Mouse (Mus musculus) embryo, embryonic 11 days (tissue): ENCODE results near the gene Smarca5.

ENCODE experiments used
- DNase-seq: peaks from one replicate; pipeline ENCODE4 v3.0.0-alpha.2; 2015

Gene Smarca5

DNA sequence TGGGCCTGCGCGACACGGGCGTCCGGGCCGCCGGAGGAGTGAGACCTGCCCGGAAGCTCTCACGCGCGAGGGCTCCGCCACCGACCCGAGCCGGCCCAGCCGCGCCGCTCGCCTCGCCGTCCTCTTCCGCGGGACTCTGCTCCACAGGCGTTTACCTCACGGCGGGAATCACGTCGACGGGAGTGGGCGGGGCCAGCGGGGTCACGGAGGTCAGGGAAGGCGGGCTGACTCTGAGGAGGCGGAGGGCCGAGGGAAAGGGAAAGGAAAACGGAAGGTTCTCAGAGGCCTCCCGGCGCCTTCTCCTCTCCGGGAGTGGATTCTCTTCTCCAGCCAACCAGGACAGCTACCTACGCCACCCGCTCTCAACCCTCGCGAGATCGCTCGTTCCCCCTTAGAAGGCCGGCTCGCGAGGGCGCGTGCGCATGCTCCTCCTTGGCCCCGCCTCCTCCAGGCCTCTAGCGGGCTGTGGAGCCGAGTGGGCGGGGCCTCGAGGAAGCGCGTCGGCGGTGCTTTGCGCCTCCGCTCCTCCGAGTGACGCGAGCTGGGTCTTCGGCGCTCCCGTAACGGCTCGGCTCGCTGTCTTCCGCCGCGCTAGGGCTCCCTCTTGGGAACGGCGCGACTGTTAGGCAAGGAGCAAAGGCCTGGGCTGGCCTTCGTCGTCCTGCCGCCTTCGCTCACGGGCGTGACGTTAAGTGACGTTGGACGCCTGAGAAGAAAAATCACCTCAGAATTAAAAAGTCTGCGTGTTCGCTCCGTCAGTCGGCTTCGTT is at the start of gene Smarca5:
Smarca5 (minus strand) TSS at position 343 of the 770 bp plus-strand sequence.
- peak; percentile 95 for DNase-seq

DNA sequence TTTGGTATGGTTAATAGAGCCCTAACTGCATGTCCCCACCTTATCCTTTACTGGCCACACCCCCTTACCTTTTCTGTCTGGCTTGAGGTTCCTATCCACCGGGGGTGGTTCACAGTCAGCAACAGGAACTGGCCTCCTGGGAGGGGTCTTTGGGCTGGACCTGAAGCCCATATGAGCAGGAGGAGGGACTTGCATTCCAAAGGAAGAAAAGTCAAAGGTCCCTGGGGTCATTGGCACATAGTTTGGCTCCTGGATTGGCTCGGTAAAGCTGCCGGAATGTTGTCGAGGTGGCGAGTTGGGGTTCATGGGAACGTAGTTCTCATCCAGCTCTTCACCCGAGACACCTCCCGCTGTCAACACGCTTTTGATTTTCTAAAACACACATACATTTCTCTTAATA is 45.3 kb upstream of the Smarca5 start:
- no peak for DNase-seq

DNA sequence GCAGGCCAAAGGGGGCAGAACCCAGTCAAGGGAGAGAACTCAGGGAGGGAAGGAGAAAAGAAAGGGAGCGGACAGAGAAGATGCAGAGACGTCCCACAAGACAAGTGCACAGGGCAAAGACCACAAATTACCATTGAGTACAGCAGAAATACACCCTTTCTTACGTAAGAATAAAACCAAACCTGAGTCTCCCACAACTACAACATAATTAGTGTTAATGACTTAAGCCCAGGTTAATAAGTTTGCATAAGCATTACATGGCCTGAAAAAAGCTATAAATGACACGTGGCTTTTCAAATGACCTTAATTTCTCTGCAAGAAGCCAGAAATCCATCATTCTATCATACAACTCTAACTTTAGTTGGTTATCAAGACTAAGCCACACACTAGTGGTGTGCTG is 44.0 kb upstream of the Smarca5 start:
- no peak for DNase-seq

DNA sequence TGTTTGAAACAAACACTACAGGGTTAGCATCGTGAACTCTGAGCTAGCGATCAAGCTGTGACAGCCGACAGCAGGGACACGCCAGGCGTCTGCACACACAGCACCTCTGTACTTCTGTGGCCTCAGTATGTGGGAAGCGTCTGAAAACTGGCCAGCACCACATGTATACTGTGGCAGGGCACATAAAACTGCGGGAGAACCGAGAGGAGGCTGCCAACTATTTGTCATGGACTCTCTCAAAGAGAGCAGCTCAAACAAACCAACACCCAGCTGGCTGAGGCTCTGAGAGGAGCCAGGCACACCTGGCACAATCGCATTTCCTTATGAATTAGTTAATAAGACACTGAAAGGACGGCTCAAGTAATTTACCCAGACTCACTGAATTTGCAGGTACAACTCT is 42.0 kb upstream of the Smarca5 start:
- DNase-seq: no peak

DNA sequence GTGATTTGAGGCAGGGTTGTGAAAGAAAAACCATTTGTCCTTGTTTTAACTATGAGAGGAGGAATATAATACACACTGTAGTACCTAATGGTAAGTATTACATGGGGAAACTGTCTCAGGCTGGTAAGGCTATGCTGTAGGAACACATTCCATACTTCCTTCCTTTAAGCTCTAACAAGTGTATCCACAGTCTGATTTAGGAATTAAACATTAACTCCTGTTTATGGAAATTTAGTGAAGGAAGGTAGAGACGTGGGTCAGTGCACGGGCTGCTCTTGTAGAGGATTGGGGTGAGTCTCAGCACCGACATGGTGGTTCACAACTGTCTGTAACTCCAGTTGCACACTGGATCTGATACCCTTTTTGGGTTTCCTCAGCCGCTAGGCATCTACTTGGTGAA is 41.0 kb upstream of the Smarca5 start:
- no peak for DNase-seq

DNA sequence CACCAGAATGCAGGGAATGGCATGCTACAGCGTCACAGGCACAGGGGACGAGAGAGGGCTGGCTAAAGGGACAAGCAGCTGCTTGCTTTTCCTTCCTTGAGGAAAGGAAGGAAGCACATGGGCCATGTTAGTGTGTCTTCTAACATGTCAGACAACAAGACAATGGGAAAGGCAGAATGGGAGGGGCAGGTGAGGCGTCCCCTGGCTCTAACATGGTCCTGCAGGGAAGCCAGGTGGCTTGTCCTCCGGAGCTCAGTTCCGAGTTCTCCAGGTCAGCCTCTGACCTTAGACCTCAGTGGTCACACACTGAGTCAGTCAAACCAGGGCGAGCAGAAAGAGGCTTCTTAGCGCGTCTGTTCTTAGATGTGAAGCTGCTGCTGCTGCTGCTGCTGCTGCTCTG is 37.1 kb upstream of the Smarca5 start:
- no peak for DNase-seq

DNA sequence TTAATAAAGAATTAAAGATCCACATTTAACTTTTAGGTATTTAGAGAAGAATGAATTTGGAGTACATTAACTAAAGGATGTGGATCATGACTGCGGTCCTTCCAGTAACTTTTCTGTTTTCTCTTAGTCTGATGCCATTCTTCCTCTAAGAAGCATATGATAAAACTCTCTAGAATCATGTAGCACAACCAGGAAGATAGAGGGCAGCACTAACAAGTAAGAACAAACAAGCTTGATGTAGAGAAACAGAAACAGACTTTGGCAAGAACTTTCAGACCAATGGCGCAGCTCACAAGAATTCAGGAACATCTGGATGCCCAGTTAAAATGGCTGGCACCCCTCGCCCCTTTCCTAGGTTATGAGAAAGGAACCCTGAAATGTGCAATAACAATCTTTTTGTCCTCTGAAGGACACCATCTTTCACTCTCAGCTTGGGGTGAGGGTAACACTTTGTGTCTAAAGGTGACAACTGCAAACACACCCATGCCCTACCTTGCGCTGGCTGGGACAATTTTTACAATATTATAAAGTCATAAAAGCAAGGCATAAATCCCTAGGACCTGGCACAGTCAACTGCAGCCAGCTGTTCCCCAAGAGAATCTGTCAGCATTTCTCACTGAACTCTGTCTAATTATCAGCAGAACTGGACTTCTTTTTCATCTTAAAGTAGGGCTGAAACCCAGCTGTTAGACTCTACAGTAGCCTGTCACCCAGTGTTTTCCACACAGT is 33.6 kb upstream of the Smarca5 start:
- peak; percentile 21 for DNase-seq

DNA sequence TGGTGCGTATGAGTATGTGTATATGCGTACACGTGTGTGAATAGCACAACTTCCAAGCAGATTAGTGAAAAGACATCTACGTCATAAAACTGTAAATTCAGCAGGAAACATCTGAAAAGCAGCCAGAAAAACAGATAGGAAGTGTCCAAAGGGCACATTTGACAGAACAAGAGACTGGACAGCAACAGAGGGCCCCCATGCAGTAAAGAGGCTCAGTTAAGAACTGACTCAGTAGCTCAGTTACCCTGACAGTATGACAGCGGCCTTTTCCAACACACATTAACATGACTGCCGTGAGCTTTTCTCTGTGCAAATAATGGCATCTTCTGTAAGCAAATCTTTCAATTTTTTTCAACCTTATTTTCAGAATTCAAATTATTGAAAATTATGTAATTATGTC is 29.2 kb upstream of the Smarca5 start:
- DNase-seq: no peak

DNA sequence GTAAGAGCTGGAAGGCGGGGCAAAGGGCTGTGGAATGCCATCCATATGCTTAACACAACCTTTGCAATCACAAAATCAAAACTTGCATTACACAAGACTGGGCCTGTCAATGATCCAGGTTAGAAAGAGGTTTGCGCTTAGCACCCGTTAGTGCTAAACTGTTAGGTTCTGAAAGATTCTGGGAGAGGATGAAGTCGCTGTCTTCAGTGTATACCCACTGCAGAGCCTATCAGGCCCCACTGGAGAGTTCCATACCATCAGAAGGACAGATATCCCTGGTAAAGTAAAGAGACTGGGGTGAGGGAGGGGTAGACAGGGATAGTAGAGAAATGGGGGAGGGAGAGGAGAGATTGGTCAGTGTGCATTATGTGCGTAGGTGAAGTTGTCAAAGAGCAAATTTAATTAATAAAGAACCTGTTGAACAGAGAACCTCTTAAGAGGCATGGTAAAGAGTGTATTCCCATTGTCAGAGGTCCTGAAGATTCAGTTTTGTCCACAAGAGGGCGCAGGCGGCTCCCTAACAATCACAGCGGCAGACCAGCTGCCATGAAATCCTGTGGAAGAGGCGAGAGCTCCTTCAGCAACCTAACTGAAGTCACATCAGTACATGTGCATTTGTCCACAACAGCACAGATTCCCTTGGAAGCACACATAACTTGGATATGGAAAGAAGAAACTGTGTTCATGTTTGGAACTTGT is 13.9 kb upstream of the Smarca5 start:
- peak; percentile 89 for DNase-seq

DNA sequence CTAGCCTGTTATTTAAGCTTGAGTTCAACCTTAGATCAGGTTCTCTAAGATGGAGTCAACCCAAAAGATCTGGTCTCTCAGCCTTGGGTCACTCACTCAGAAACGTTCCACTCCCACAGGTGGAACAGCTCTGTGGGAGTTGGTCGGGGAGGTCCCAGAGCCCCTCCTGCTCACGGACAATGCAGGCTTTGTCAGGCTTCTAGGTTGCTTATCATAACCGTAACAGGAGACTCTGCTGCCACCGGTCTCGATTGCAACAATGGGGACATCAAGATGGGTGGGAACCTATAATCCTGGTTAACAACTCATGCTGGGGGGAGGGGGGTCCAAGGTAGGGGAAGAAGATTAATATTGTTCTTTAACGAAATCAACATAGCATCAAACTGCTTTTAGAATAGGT is 13.1 kb upstream of the Smarca5 start:
- no peak for DNase-seq

DNA sequence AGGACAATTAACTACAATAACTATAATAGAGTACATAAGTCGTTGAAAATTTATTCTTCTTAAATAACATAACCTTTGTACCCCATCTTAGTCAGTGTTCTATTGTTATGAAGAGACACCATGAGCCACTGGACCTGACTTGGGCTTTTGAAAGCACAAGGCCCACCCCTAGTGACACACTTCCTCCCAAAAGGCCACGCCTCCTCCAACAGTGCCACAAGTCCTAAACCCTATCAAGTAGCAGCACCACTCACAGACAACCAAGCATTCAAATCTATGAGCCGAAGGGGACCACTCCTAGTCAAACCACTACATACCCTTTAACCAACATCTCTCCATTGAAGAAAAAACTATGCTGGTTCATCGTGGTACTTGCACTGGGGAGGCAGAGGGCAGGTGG is 9.8 kb upstream of the Smarca5 start:
- DNase-seq: no peak

DNA sequence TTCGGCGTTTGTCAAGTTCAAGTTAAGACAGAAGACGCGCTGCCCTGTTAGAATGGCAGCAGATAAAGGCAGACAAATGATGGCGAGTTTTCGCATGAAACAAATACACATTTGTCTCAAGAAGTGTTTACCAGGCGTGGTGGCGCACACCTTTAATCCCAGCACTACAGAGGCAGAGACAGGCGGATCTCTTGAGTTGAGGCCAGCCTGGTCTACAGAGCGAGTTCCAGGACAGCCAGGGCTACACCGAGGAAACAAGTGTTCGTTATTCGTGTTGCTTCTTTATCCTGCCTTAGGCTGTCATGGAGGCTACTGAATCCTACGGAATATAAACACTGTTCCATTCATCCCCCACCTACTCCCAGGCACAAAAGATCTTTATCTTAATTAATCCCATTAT is 635 bp upstream of the Smarca5 start:
- DNase-seq: no peak

DNA sequence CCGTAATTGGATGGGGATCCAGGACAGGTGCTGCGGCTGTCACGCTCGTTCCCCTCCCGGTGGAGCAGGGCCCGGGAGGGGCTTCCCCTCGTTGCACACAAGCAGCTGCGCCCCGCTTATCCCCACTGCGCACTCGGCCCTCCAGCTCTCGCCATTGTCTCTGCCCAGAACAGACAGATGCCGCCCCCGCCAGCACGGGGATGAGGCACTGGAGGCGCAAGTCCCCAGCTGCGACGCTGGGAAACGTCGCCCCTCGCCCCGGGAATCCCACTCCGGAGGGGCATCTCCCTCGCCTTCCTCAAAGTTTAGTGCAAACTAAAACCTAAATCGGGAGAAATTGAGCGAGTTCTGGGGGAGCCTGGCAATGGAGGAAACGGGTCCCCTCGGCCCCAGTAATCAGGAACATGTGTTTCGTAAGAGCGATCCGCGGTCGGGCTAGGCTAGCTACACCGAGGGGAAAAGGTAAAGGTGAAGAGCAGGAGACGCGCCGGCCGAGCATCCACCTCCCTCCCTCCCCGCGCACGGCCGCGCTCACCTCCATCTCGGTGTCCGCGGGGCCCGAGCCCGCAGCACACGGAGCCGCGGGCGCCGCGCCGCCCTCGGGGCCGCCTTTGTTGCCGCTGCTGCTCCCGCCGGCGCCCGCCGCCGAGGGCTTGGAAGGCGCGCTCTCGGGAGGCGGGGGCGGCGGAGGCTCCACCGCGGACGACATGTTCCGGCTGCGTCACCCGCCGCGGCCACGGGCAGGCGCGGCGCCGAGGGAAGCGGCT is 726 bp downstream of the Smarca5 start:
- DNase-seq: peak; percentile 70

DNA sequence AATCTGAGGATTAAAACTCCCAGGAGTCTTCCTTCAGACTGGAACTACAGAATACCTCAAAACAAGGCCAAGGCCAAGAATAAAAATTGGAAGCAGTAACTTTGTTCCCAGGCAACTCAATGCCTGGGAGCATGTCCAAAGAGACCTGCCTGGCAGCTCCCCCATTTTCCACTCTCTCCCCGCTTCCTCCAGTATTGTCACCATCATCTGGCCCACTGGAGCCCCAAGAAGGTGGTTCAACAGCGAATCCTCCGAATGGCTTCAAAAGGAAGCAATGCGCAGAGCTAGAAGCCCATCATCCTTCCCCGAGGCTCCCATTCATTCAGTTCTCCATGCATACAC is 1.3 kb downstream of the Smarca5 start:
- DNase-seq: no peak

DNA sequence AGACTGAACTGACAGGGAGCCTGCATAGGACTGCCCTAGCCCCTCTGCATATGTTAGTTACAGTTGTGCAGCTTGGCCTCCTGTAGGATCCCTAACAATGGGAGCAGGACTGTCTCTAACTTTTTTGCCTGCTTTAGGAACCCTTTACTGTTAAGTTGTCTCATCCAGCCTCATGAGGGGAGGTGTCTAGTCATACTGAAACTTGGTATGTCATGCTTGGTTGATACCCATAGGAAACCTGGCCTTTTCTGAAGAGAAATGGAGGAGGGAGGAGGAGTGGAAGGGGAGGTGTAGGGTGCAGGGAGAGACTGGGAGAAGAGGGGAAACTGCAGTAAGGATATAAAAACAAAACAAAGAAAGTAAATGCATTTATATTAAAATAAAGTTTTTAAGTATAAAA is 7.0 kb downstream of the Smarca5 start:
- DNase-seq: no peak

DNA sequence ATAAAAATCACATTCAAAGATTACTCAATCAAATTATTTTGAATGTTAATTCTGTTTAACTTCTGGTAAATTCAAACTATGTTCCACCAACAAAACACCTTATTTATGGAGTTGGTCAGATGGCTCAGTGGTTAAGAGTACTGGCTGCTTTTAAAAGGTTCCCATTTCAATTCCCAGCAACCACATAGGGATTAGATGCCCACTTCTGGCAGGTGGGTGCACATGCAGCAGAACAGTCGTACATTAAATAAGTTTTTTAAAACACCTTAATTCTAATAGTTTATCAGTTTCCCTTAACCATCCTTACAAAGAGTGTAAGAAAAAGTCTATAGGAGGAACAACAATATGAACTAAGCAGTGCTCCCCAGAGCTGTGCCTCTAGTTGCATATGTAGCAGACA is 24.8 kb downstream of the Smarca5 start:
- no peak for DNase-seq

DNA sequence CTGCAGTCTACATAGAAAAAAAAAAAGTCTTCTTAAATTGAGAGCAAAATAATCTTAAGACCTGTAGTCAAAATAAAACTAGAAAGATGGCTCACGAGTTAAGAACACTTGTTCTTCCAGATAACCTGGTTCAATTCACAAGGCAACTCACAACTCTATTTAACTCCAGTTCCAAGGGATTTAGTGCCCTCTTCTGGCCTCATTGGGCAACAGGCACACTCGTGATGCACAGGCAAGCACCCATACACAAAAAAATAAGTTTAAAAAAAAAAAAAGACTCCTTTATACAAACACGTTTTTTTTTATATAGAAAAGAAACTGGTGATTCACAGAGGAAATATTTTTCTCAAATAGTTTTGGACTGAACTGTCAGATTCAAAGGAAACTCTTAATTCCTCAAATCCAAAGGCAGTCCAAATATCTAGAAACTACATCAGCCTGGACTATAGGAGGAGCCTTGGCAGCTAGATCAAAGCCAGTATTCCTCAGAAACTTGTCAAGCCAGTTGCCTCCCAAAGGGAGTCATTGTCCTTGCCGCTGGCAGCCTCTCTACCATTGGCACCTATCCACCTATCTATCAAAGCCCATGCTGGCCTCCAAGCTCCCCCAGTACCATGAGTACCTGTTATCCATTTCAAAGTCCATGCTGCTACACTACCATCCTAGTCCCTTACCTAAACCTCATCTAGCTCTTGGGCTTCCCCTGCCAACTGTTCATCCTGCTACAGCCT is 28.5 kb downstream of the Smarca5 start:
- peak; percentile 42 for DNase-seq

DNA sequence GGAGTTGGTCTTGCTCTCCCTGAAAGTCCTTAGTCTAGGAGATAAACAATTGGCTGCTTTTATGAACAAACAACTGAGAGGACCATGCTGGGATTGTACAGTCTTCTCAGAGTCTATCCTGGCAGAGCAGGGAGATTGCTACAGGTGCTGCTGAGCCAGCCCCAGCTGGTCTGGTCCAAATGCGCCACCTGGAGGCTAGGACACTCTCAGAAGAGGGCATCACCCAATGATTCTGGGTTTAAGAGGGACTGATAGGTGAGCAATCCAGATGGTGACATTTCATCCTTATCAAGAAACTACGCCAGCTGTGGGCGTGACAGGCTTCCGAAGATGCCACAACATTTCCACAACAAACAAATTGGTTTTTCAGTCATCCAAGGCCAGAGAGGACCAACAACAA is 51.2 kb downstream of the Smarca5 start:
- DNase-seq: peak; percentile 76

DNA sequence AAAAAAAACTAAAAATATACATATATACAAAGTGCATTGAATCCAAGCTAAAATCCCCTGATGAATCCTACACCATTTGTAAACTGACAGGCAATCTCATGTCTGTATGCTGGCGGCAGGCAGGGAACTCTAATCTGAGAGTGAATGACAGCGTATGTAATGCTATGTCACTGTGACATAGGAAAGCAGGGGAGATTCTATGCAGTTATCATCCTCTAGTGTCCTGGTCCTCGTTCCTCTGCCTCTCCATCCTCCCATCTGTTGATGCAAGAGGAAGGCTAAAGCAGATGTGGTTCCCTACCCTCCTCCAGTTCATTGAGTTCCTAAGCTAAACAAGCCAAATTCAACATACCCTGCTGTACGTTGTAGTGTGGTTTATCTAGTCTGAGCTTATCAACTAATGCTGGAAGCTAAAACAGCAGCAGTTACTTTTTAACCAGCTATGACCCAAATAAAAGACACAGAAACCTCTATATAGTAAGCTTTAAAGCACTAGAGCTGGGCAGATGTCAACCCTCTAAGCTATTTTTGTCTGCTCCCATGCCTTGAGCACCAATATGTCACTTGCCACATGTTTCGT is 55.5 kb downstream of the Smarca5 start:
- DNase-seq: no peak

DNA sequence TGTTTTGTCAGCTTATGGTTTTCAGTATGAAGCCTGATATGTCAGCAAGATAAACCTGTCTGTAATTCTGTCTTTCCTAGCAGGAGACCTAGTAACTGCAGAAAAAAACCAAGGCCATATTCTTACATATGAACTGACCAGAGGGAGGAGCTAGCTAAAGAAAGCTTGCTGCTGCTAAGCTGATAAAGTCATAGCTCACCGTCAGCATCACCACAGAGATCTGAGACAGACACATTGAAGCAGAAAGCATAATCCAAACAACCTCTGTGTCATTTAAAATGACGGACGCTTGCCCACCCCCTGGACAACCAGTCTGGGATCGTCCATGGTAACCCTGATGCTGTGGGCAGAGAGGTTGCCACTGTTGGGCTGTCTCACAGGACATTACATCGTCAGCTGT is 56.7 kb downstream of the Smarca5 start:
- DNase-seq: no peak

DNA sequence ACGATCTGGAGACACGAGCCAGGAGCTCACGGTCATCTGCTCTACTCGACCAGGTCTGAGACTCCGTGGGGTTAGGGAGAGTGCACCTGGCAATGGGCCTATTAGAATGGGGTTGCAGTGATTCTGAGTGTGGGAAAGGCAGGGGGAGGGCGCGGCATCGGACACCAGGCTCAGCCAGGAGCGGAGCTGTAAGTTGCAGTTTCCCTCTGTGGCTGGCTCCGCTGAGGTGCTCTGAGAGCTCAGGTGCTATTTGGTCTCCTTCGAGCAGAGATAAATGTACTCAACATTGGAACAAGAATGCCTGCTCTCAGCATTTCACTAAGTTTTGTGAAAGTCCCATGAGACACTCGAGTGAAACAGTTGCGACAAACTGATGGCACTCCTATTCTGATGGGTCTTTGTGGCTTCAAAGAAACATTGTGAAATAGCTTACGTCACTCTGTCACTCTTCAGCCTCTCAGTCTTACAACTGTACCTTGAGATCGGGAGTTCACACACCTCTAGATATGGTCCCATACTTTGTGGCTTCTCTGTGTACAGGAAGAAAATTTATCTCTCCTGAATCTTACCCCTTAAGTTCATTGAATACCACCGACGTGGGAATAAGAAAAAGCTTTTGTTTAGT is 69.9 kb downstream of the Smarca5 start:
- DNase-seq: no peak

DNA sequence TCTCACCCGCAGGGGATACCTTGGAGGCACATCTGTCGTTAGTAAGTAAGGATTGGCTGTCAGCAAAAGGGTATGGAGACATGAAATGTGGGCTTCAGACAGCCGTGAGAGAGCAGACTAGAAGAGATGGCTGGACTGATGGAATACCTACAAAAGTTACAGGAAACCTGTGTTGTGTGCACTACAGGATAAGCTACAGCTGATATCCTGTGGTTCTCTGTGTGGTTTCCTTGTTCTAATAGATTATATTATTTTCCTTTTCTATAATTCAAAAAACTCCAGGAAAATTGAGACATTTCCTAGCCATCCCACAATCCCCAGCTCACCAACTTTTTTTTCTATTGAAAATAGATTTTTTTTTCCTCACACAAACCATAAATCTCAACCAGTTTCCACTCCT is 75.8 kb downstream of the Smarca5 start:
- DNase-seq: no peak
